Mouse (Mus musculus): Measurements from ENCODE around the gene Elk3. TPM values are rescaled to one million over a fixed set of nuclear protein-coding genes. Genes with fewer than 3 reads are reported as not detected.

The Elk3 gene
- polyA plus RNA-seq, 1 experiment from 2014 or later = 57.7 TPM

- DNase-seq = no peak
- Histone ChIP-seq H3K27ac (ENCODE audit: low read depth) (no peak overlapping the region), H3K27me3 (ENCODE audit: insufficient read depth, low read length) (no peaks in the 10 kb centered on the region), H3K4me3 (ENCODE audit: low read depth, low read length) (no peak overlapping the region), H3K36me3 (ENCODE audit: insufficient read depth) (peaks cover 19% of the 10 kb centered on the region; the same call in 1 of the 2 replicates), H3K9me3 (ENCODE audit: low read depth, low read length) (no peaks in the 10 kb centered on the region), H3K9ac (no peak overlapping the region), H3K4me2 (no peak overlapping the region), H3K4me1 (ENCODE audit: insufficient read depth) (peaks cover 11% of the 10 kb centered on the region)
- WGBS = 81% methylated on average over 7 of the region's 7 CpGs
- no peak for TF ChIP-seq CTCF (IDR thresholded peaks at IDR 0.05; ENCODE audit: low read depth)
- ATAC-seq (ENCODE audit: insufficient read depth) = no peak
These were observed 39.1 kb downstream of the Elk3 start for GRCm38 (mm10) chr10:93271831-93272230.

- DNase-seq = no peak
- ATAC-seq (ENCODE audit: insufficient read depth) = no peak
- H3K4me1 ChIP-seq (ENCODE audit: insufficient read depth) = peaks cover 11% of the 10 kb centered on the region
These were observed 40.0 kb downstream of the Elk3 start for GRCm38 (mm10) chr10:93270889-93271460.

GRCm38 (mm10) chr10:93269744-93270143 lies 41.2 kb downstream of the Elk3 start:
- no peak overlapping the region for H3K27ac ChIP-seq (ENCODE audit: low read depth)
- ATAC-seq (ENCODE audit: insufficient read depth) = no peak
- 39% methylated on average over 4 of the region's 4 CpGs for WGBS
- H3K4me3 ChIP-seq (ENCODE audit: low read depth, low read length) = no peak overlapping the region
- no peak overlapping the region for H3K9ac ChIP-seq
- no peak for TF ChIP-seq CTCF (IDR thresholded peaks at IDR 0.05; ENCODE audit: low read depth)
- H3K4me1 ChIP-seq (ENCODE audit: insufficient read depth) = peaks cover 5% of the 10 kb centered on the region; the same call in 1 of the 2 replicates
- no peak for DNase-seq
- no peaks in the 10 kb centered on the region for H3K9me3 ChIP-seq (ENCODE audit: low read depth, low read length)
- peaks cover 29% of the 10 kb centered on the region for H3K36me3 ChIP-seq (ENCODE audit: insufficient read depth)
- H3K27me3 ChIP-seq (ENCODE audit: insufficient read depth, low read length) = no peaks in the 10 kb centered on the region
- H3K4me2 ChIP-seq = no peak overlapping the region

More at GRCm38 (mm10) chr10:93270889-93271460, 40.0 kb downstream of the Elk3 start:
- 83% methylated on average over 6 of the region's 6 CpGs for WGBS
- H3K4me3 ChIP-seq (ENCODE audit: low read depth, low read length) = no peak overlapping the region
- no peak overlapping the region for H3K9ac ChIP-seq
- TF ChIP-seq CTCF (IDR thresholded peaks at IDR 0.05; ENCODE audit: low read depth) = no peak
- no peaks in the 10 kb centered on the region for H3K27me3 ChIP-seq (ENCODE audit: insufficient read depth, low read length)
- H3K27ac ChIP-seq (ENCODE audit: low read depth) = no peak overlapping the region
- H3K36me3 ChIP-seq (ENCODE audit: insufficient read depth) = peaks cover 19% of the 10 kb centered on the region; the same call in 1 of the 2 replicates
- no peaks in the 10 kb centered on the region for H3K9me3 ChIP-seq (ENCODE audit: low read depth, low read length)
- H3K4me2 ChIP-seq = no peak overlapping the region

GRCm38 (mm10) chr10:93268339-93268738 lies 42.6 kb downstream of the Elk3 start:
- no peak for DNase-seq
- H3K4me2 ChIP-seq = no peak overlapping the region
- no peak for TF ChIP-seq CTCF (IDR thresholded peaks at IDR 0.05; ENCODE audit: low read depth)
- no peaks in the 10 kb centered on the region for H3K27me3 ChIP-seq (ENCODE audit: insufficient read depth, low read length)
- ATAC-seq (ENCODE audit: insufficient read depth) = no peak
- H3K27ac ChIP-seq (ENCODE audit: low read depth) = no peak overlapping the region
- WGBS = 88% methylated on average over 3 of the region's 3 CpGs
- H3K9me3 ChIP-seq (ENCODE audit: low read depth, low read length) = no peaks in the 10 kb centered on the region
- H3K36me3 ChIP-seq (ENCODE audit: insufficient read depth) = peaks cover 43% of the 10 kb centered on the region
- no peak overlapping the region for H3K4me3 ChIP-seq (ENCODE audit: low read depth, low read length)
- no peaks in the 10 kb centered on the region for H3K4me1 ChIP-seq (ENCODE audit: insufficient read depth)
- H3K9ac ChIP-seq = no peak overlapping the region

GRCm38 (mm10) chr10:93267509-93267908 lies 43.4 kb downstream of the Elk3 start:
- TF ChIP-seq CTCF (IDR thresholded peaks at IDR 0.05; ENCODE audit: low read depth) = no peak
- H3K9ac ChIP-seq = no peak overlapping the region
- no peaks in the 10 kb centered on the region for H3K9me3 ChIP-seq (ENCODE audit: low read depth, low read length)
- H3K36me3 ChIP-seq (ENCODE audit: insufficient read depth) = peaks cover 42% of the 10 kb centered on the region
- no peaks in the 10 kb centered on the region for H3K4me1 ChIP-seq (ENCODE audit: insufficient read depth)
- ATAC-seq (ENCODE audit: insufficient read depth) (no peak), DNase-seq (no peak)
- no peak overlapping the region for H3K4me2 ChIP-seq
- no peak overlapping the region for H3K4me3 ChIP-seq (ENCODE audit: low read depth, low read length)
- no peak overlapping the region for H3K27ac ChIP-seq (ENCODE audit: low read depth)
- H3K27me3 ChIP-seq (ENCODE audit: insufficient read depth, low read length) = no peaks in the 10 kb centered on the region
- 90% methylated on average over 5 of the region's 5 CpGs for WGBS

- Histone ChIP-seq H3K9me3 (ENCODE audit: low read depth, low read length) (no peaks in the 10 kb centered on the region), H3K9ac (no peak overlapping the region), H3K27me3 (ENCODE audit: insufficient read depth, low read length) (no peaks in the 10 kb centered on the region), H3K4me3 (ENCODE audit: low read depth, low read length) (no peak overlapping the region), H3K4me2 (no peak overlapping the region), H3K36me3 (ENCODE audit: insufficient read depth) (peaks cover 44% of the 10 kb centered on the region), H3K27ac (ENCODE audit: low read depth) (no peak overlapping the region), H3K4me1 (ENCODE audit: insufficient read depth) (no peaks in the 10 kb centered on the region)
- ATAC-seq (ENCODE audit: insufficient read depth) = no peak
- no peak for TF ChIP-seq CTCF (IDR thresholded peaks at IDR 0.05; ENCODE audit: low read depth)
- no peak for DNase-seq
- 83% methylated on average over 7 of the region's 7 CpGs for WGBS
These were observed 44.4 kb downstream of the Elk3 start for GRCm38 (mm10) chr10:93266521-93266920.

GRCm38 (mm10) chr10:93265833-93266232 lies 45.1 kb downstream of the Elk3 start:
- no peak overlapping the region for H3K27ac ChIP-seq (ENCODE audit: low read depth)
- ATAC-seq (ENCODE audit: insufficient read depth) (no peak), DNase-seq (no peak)
- no peak overlapping the region for H3K9ac ChIP-seq
- peaks cover 48% of the 10 kb centered on the region for H3K36me3 ChIP-seq (ENCODE audit: insufficient read depth)
- no peaks in the 10 kb centered on the region for H3K4me1 ChIP-seq (ENCODE audit: insufficient read depth)
- H3K4me3 ChIP-seq (ENCODE audit: low read depth, low read length) = no peak overlapping the region
- TF ChIP-seq CTCF (IDR thresholded peaks at IDR 0.05; ENCODE audit: low read depth) = no peak
- no peaks in the 10 kb centered on the region for H3K27me3 ChIP-seq (ENCODE audit: insufficient read depth, low read length)
- no peak overlapping the region for H3K4me2 ChIP-seq
- no peaks in the 10 kb centered on the region for H3K9me3 ChIP-seq (ENCODE audit: low read depth, low read length)
- WGBS = 83% methylated on average over 9 of the region's 9 CpGs

Measured in lung, embryonic 14.5 days (tissue).